13 mouse cellular contexts compared by ENCODE assay signal in genomic region chr13:45274261-45274884, GRCm38 (mm10).
DNase-seq lines count a peak whose midpoint lies in the region; ATAC-seq and TF ChIP-seq lines count a peak whose summit lies in the region.
"Had no signal": no experiment of that assay in that cellular context is flagged by ENCODE, and none has a peak within 500 bp of the region (broad histone marks: within the 10 kb centered on the region; RNA-seq: fewer than 3 reads in every experiment).

No protein-coding gene starts in this region.

- TF ChIP-seq POLR2A in liver, adult 2 months (IDR thresholded peaks at IDR 0.05; ENCODE audit: extremely low read depth, insufficient read depth, low read length) = no peak
- no peak for TF ChIP-seq POLR2A in kidney, adult 2 months (IDR thresholded peaks at IDR 0.05; ENCODE audit: low read depth, low read length)

- H3K27me3 ChIP-seq in liver, adult 2 months (ENCODE audit: control insufficient read depth, insufficient read depth, low read length) = peaks cover 22% of the 10 kb centered on the region
- peaks cover 68% of the 10 kb centered on the region for H3K27me3 ChIP-seq in liver, embryonic 12.5 days (replicated peaks)
- no peaks in the 10 kb centered on the region for H3K27me3 ChIP-seq in heart, embryonic 12.5 days (replicated peaks)
- no peaks in the 10 kb centered on the region for H3K27me3 ChIP-seq in kidney, adult 2 months (replicated peaks; ENCODE audit: control insufficient read depth, insufficient read depth, low read length)

- no peaks in the 10 kb centered on the region for H3K36me3 ChIP-seq in liver, adult 2 months (ENCODE audit: control insufficient read depth, insufficient read depth, low read length)
- no peaks in the 10 kb centered on the region for H3K36me3 ChIP-seq in liver, embryonic 12.5 days
- H3K36me3 ChIP-seq in heart, embryonic 12.5 days = no peaks in the 10 kb centered on the region
- H3K36me3 ChIP-seq in kidney, adult 2 months (ENCODE audit: control insufficient read depth, insufficient read depth, low read length) = no peaks in the 10 kb centered on the region

- WGBS in liver, adult 2 months = 41% methylated on average over 8 of the region's 8 CpGs
- 43% methylated on average over 8 of the region's 8 CpGs for WGBS in liver, embryonic 12.5 days (ENCODE audit: insufficient replicate concordance)
- WGBS in heart, embryonic 12.5 days = 25% methylated on average over 8 of the region's 8 CpGs
- WGBS in kidney, adult 2 months = 35% methylated on average over 8 of the region's 8 CpGs

- no peak overlapping the region for H3K4me2 ChIP-seq in liver, embryonic 12.5 days
- no peak overlapping the region for H3K4me2 ChIP-seq in heart, embryonic 12.5 days

- ATAC-seq in liver, embryonic 12.5 days = no peak
- ATAC-seq in heart, embryonic 12.5 days (ENCODE audit: insufficient number of reproducible peaks, low FRiP score) = peak; percentile 53; the same call in 1 of the 2 replicates

- H3K9ac ChIP-seq in liver, adult 2 months (ENCODE audit: low read depth, low read length) = no peak overlapping the region
- H3K9ac ChIP-seq in liver, embryonic 12.5 days = no peak overlapping the region
- H3K9ac ChIP-seq in heart, embryonic 12.5 days = no peak overlapping the region

- TF ChIP-seq CTCF in liver, adult 2 months (IDR thresholded peaks at IDR 0.05; ENCODE audit: low read depth, low read length) = no peak
- no peak for TF ChIP-seq CTCF in kidney, adult 2 months (conservative IDR thresholded peaks at IDR 0.05; ENCODE audit: insufficient read depth, insufficient read length, low read depth, low read length)
- TF ChIP-seq CTCF in layer of hippocampus, adult 2 months (conservative IDR thresholded peaks at IDR 0.05) = no peak

- no peaks in the 10 kb centered on the region for H3K79me2 ChIP-seq in liver, adult 2 months (ENCODE audit: control insufficient read depth, insufficient read depth, low read length)

- peak overlapping the region; percentile 42 for H3K27ac ChIP-seq in liver, adult 2 months (replicated peaks; ENCODE audit: insufficient read depth, low read depth, low read length)
- H3K27ac ChIP-seq in liver, embryonic 12.5 days = no peak overlapping the region
- peak overlapping the region; percentile 36; the same call in 1 of the 2 replicates for H3K27ac ChIP-seq in heart, embryonic 12.5 days (ENCODE audit: poor library complexity, severe bottlenecking)
- H3K27ac ChIP-seq in kidney, adult 2 months (ENCODE audit: insufficient read depth, low read depth, low read length) = peak overlapping the region; percentile 58
- no peak overlapping the region for H3K27ac ChIP-seq in layer of hippocampus, adult 2 months

- H3K4me3 ChIP-seq in liver, adult 2 months (ENCODE audit: insufficient read depth, low read depth, low read length) = no peak overlapping the region
- H3K4me3 ChIP-seq in liver, embryonic 12.5 days = no peak overlapping the region
- H3K4me3 ChIP-seq in heart, embryonic 12.5 days = no peak overlapping the region
- H3K4me3 ChIP-seq in kidney, adult 2 months (ENCODE audit: insufficient read depth, low read depth, low read length) = no peak overlapping the region
- H3K4me3 ChIP-seq in layer of hippocampus, adult 2 months = no peak overlapping the region
- H3K4me3 ChIP-seq: megakaryocyte, embryonic 14.5 days; myocyte had no signal

- no peak for DNase-seq in liver, adult 2 months (ENCODE audit: extremely low read depth, low read depth, low spot score)
- DNase-seq in kidney, adult 2 months = peak; percentile 89
- DNase-seq in lung, postnatal 10 days = peak; percentile 47
- no peak for DNase-seq in frontal cortex, adult 2 months (ENCODE audit: extremely low spot score in 1 of 2, low spot score in 1 of 2)
- DNase-seq in layer of hippocampus, adult 2 months (ENCODE audit: low spot score in 2 of 2) = no peak
- DNase-seq in urinary bladder, adult 18-20 months (ENCODE audit: low spot score in 2 of 2) = no peak
- DNase-seq: cerebellum, adult 9-11 months; gastrocnemius, postnatal 14 days; right cerebral cortex, adult 18-20 months had no signal

- H3K4me1 ChIP-seq in liver, adult 2 months (ENCODE audit: control insufficient read depth, insufficient read depth, low read length) = peaks cover 3% of the 10 kb centered on the region; the same call in 1 of the 2 replicates
- no peaks in the 10 kb centered on the region for H3K4me1 ChIP-seq in liver, embryonic 12.5 days
- peaks cover 16% of the 10 kb centered on the region for H3K4me1 ChIP-seq in heart, embryonic 12.5 days (replicated peaks)
- peaks cover 6% of the 10 kb centered on the region for H3K4me1 ChIP-seq in kidney, adult 2 months (ENCODE audit: control insufficient read depth, insufficient read depth, low read length)
- H3K4me1 ChIP-seq: megakaryocyte, embryonic 14.5 days had no signal

- H3K9me3 ChIP-seq in liver, embryonic 12.5 days (replicated peaks) = no peaks in the 10 kb centered on the region
- no peaks in the 10 kb centered on the region for H3K9me3 ChIP-seq in heart, embryonic 12.5 days (replicated peaks)

Comparison
In these comparisons a context has a peak if more than half of its experiments do, and no peak if none do; other contexts are left out.
1. H3K27ac ChIP-seq: peak in liver, adult 2 months (single experiment), heart, embryonic 12.5 days (single experiment) and kidney, adult 2 months (single experiment); none in liver, embryonic 12.5 days (single experiment) and layer of hippocampus, adult 2 months (single experiment).
2. DNase-seq: peak in kidney, adult 2 months (single experiment) and lung, postnatal 10 days (single experiment); none in liver, adult 2 months (single experiment), frontal cortex, adult 2 months (0 of 2), layer of hippocampus, adult 2 months (0 of 2) and urinary bladder, adult 18-20 months (0 of 2).